Mouse (Mus musculus) limb, embryonic 11.5 days (tissue): ENCODE measurements at regions not wholly inside any gene's neighbourhood (a gene's known extent, or its start where the extent isn't known, plus 50 kb on each side); places are given as distances from the start of the nearest gene placed in this dataset.

Experiments
- ATAC-seq: fragments of 200-750 bp; cut with Nextera tagmentation; 2 replicates; pipeline ENCODE4 v1.8.0; 2017; ENCODE audit warnings: low read depth; ENCODE audit not compliant: insufficient number of reproducible peaks, low FRiP score, low TSS enrichment
- DNase-seq: peaks from one replicate; pipeline ENCODE4 v3.0.0-alpha.2; 2015; ENCODE audit warnings: low spot score
- H3K27ac ChIP-seq: fragments of 300-500 bp; sonication (generic); replicated peaks from 2 replicates; pipeline ENCODE4 v1.5.1; 2014; ENCODE audit warnings: low read depth, mild to moderate bottlenecking, low read length
- H3K27me3 ChIP-seq: fragments of 300-500 bp; sonication (generic); 2 replicates; pipeline ENCODE4 v1.6.1; 2014; ENCODE audit warnings: mild to moderate bottlenecking, low read length, mixed read lengths; ENCODE audit not compliant: control insufficient read depth, insufficient read depth
- H3K36me3 ChIP-seq: fragments of 300-500 bp; sonication (generic); 2 replicates; pipeline ENCODE4 v1.6.1; 2014; ENCODE audit warnings: mild to moderate bottlenecking, low read length, moderate library complexity, mixed read lengths; ENCODE audit not compliant: control insufficient read depth, insufficient read depth
- H3K4me1 ChIP-seq: fragments of 300-500 bp; sonication (generic); 2 replicates; pipeline ENCODE4 v1.6.1; 2014; ENCODE audit warnings: low read length, mixed read lengths; ENCODE audit not compliant: control insufficient read depth, insufficient read depth
- H3K4me2 ChIP-seq: fragments of 300-500 bp; sonication (generic); 2 replicates; pipeline ENCODE4 v1.6.1; 2014; ENCODE audit warnings: low read depth, mild to moderate bottlenecking, moderate library complexity; ENCODE audit not compliant: severe bottlenecking
- H3K4me3 ChIP-seq: fragments of 300-500 bp; sonication (generic); 2 replicates; pipeline ENCODE4 v1.5.1; 2014; ENCODE audit warnings: low read depth, low read length
- H3K9ac ChIP-seq: fragments of 300-500 bp; sonication (generic); 2 replicates; pipeline ENCODE4 v1.6.1; 2014; ENCODE audit warnings: mild to moderate bottlenecking, low read length
- H3K9me3 ChIP-seq: fragments of 300-500 bp; sonication (generic); 2 replicates; pipeline ENCODE4 v1.6.1; 2016; ENCODE audit warnings: low read length; ENCODE audit not compliant: control insufficient read depth
- WGBS: fragments of 180-500 bp; shearing (Covaris S2); extraction: QIAGEN DNeasy Blood & Tissue Kit; methylation state at CpG from one replicate; pipeline ENCODE4 v1.1.7; 2014; 5-methylcytosine and 5-hydroxymethylcytosine counted together

- H3K4me3 ChIP-seq = no peak overlapping the region
- H3K4me2 ChIP-seq = no peak overlapping the region
- DNase-seq = peak; percentile 24
- H3K9me3 ChIP-seq = no peaks in the 10 kb centered on the region
- no peak overlapping the region; the same call in 1 of the 2 replicates for H3K9ac ChIP-seq
- H3K4me1 ChIP-seq = no peaks in the 10 kb centered on the region
- H3K27me3 ChIP-seq = no peaks in the 10 kb centered on the region
- no peak overlapping the region for H3K27ac ChIP-seq
- no peak for ATAC-seq
- no peaks in the 10 kb centered on the region for H3K36me3 ChIP-seq
- WGBS = 29% methylated on average over 17 of the region's 17 CpGs
Measured at GRCm38 (mm10) chr8:15271793-15272587, 226.1 kb upstream of the BB014433 start.

- Histone ChIP-seq H3K4me1 (no peaks in the 10 kb centered on the region), H3K36me3 (no peaks in the 10 kb centered on the region), H3K9ac (no peak overlapping the region), H3K27ac (no peak overlapping the region), H3K4me3 (no peak overlapping the region), H3K27me3 (no peaks in the 10 kb centered on the region), H3K4me2 (no peak overlapping the region), H3K9me3 (no peaks in the 10 kb centered on the region)
- DNase-seq (peak; percentile 87), ATAC-seq (no peak)
- WGBS = 14% methylated on average over 5 of the region's 5 CpGs
Measured at GRCm38 (mm10) chr8:15270290-15270689, 224.4 kb upstream of the BB014433 start.

- H3K27ac ChIP-seq = no peak overlapping the region
- 94% methylated on average over 12 of the region's 12 CpGs for WGBS
- DNase-seq (no peak), ATAC-seq (no peak)
- no peaks in the 10 kb centered on the region for H3K9me3 ChIP-seq
- no peaks in the 10 kb centered on the region for H3K27me3 ChIP-seq
- no peak overlapping the region for H3K4me2 ChIP-seq
- no peaks in the 10 kb centered on the region for H3K4me1 ChIP-seq
- no peaks in the 10 kb centered on the region for H3K36me3 ChIP-seq
- H3K4me3 ChIP-seq = no peak overlapping the region
- no peak overlapping the region for H3K9ac ChIP-seq
Measured at GRCm38 (mm10) chr8:15244770-15245485, 199.1 kb upstream of the BB014433 start.

- no peak overlapping the region for H3K9ac ChIP-seq
- H3K27me3 ChIP-seq = no peaks in the 10 kb centered on the region
- H3K4me2 ChIP-seq = no peak overlapping the region
- no peaks in the 10 kb centered on the region for H3K4me1 ChIP-seq
- DNase-seq (no peak), ATAC-seq (no peak)
- H3K27ac ChIP-seq = no peak overlapping the region
- H3K36me3 ChIP-seq = no peaks in the 10 kb centered on the region
- no peak overlapping the region for H3K4me3 ChIP-seq
- 52% methylated on average over 3 of the region's 3 CpGs for WGBS
- H3K9me3 ChIP-seq = no peaks in the 10 kb centered on the region
Measured at GRCm38 (mm10) chr8:15235410-15235809, 189.5 kb upstream of the BB014433 start.

- Histone ChIP-seq H3K27me3 (no peaks in the 10 kb centered on the region), H3K4me2 (no peak overlapping the region), H3K9me3 (no peaks in the 10 kb centered on the region), H3K4me1 (no peaks in the 10 kb centered on the region), H3K4me3 (no peak overlapping the region), H3K9ac (no peak overlapping the region), H3K27ac (no peak overlapping the region), H3K36me3 (no peaks in the 10 kb centered on the region)
- WGBS = 73% methylated on average over 8 of the region's 8 CpGs
- ATAC-seq = no peak
- no peak for DNase-seq
Measured at GRCm38 (mm10) chr8:15233241-15233640, 187.4 kb upstream of the BB014433 start.

- H3K4me1 ChIP-seq = no peaks in the 10 kb centered on the region
- H3K27ac ChIP-seq = no peak overlapping the region
- H3K9ac ChIP-seq = no peak overlapping the region
- ATAC-seq (no peak), DNase-seq (no peak)
- WGBS = 89% methylated on average over 2 of the region's 2 CpGs
- H3K4me3 ChIP-seq = no peak overlapping the region
- no peaks in the 10 kb centered on the region for H3K36me3 ChIP-seq
- no peaks in the 10 kb centered on the region for H3K27me3 ChIP-seq
- H3K4me2 ChIP-seq = no peak overlapping the region
- no peaks in the 10 kb centered on the region for H3K9me3 ChIP-seq
Measured at GRCm38 (mm10) chr8:15230217-15230616, 184.3 kb upstream of the BB014433 start.

- H3K27ac ChIP-seq = no peak overlapping the region
- ATAC-seq (no peak), DNase-seq (peak; percentile 84)
- H3K27me3 ChIP-seq = no peaks in the 10 kb centered on the region
- no peak overlapping the region for H3K4me3 ChIP-seq
- no peak overlapping the region for H3K9ac ChIP-seq
- 39% methylated on average over 13 of the region's 13 CpGs for WGBS
- no peaks in the 10 kb centered on the region for H3K9me3 ChIP-seq
- H3K4me1 ChIP-seq = no peaks in the 10 kb centered on the region
- no peaks in the 10 kb centered on the region for H3K36me3 ChIP-seq
- H3K4me2 ChIP-seq = no peak overlapping the region
Measured at GRCm38 (mm10) chr8:15221211-15221912, 175.5 kb upstream of the BB014433 start.

GRCm38 (mm10) chr8:15209856-15210521 lies 164.1 kb upstream of the BB014433 start:
- WGBS = 57% methylated on average over 6 of the region's 6 CpGs
- H3K4me2 ChIP-seq = no peak overlapping the region
- no peaks in the 10 kb centered on the region for H3K27me3 ChIP-seq
- no peaks in the 10 kb centered on the region for H3K36me3 ChIP-seq
- no peak overlapping the region for H3K9ac ChIP-seq
- H3K27ac ChIP-seq = no peak overlapping the region
- no peaks in the 10 kb centered on the region for H3K4me1 ChIP-seq
- ATAC-seq (no peak), DNase-seq (no peak)
- H3K4me3 ChIP-seq = no peak overlapping the region
- H3K9me3 ChIP-seq = no peaks in the 10 kb centered on the region
